Mouse (Mus musculus): Measurements from ENCODE around the gene Ufc1. TPM values are rescaled to one million over a fixed set of nuclear protein-coding genes. Genes with fewer than 3 reads are reported as not detected.

Gene Ufc1
- polyA plus RNA-seq, 1 experiment from 2014 or later = 109 TPM

Other genes starting within 250 kb of the Ufc1 start
- 9.6 and 12.3 TPM in 2 replicates for gene Fcgr3, start 230.1 kb downstream of the Ufc1 start, polyA plus RNA-seq (2015; fragmentation: Nextera tagmentation; extraction: Ambion mirVana)
- 7.7 and 14.1 TPM in 2 replicates for gene Cfap126, start 181.1 kb downstream of the Ufc1 start, polyA plus RNA-seq (2015; fragmentation: Nextera tagmentation; extraction: Ambion mirVana)
- 290 and 297 TPM in 2 replicates for gene Sdhc, start 144.4 kb downstream of the Ufc1 start, polyA plus RNA-seq (2015; fragmentation: Nextera tagmentation; extraction: Ambion mirVana)
- gene Mpz, start 144.3 kb downstream of the Ufc1 start, polyA plus RNA-seq (2015; fragmentation: Nextera tagmentation; extraction: Ambion mirVana) = 4.2 and 7.7 TPM in 2 replicates
- gene Pcp4l1, start 98.8 kb downstream of the Ufc1 start, polyA plus RNA-seq (2015; fragmentation: Nextera tagmentation; extraction: Ambion mirVana) = 32.4 and 48.4 TPM in 2 replicates
- gene Nr1i3, start 81.1 kb downstream of the Ufc1 start, polyA plus RNA-seq (2015; fragmentation: Nextera tagmentation; extraction: Ambion mirVana) = 0.39 and 0.49 TPM in 2 replicates
- 55.0 and 55.4 TPM in 2 replicates for gene Tomm40l, start 72.5 kb downstream of the Ufc1 start, polyA plus RNA-seq (2015; fragmentation: Nextera tagmentation; extraction: Ambion mirVana)
- gene Apoa2, start 70.0 kb downstream of the Ufc1 start, polyA plus RNA-seq (2015; fragmentation: Nextera tagmentation; extraction: Ambion mirVana) = 6.0 and 6.3 TPM in 2 replicates
- gene Fcer1g, start 60.7 kb downstream of the Ufc1 start, polyA plus RNA-seq (2015; fragmentation: Nextera tagmentation; extraction: Ambion mirVana) = 24.9 and 30.7 TPM in 2 replicates
- 5.6 and 6.2 TPM in 2 replicates for gene Adamts4, start 44.6 kb downstream of the Ufc1 start, polyA plus RNA-seq (2015; fragmentation: Nextera tagmentation; extraction: Ambion mirVana)
- gene Ndufs2, start 43.6 kb downstream of the Ufc1 start, polyA plus RNA-seq (2015; fragmentation: Nextera tagmentation; extraction: Ambion mirVana) = 233 and 245 TPM in 2 replicates
- gene B4galt3, start 24.7 kb downstream of the Ufc1 start, polyA plus RNA-seq (2015; fragmentation: Nextera tagmentation; extraction: Ambion mirVana) = 105 and 107 TPM in 2 replicates
- 44.2 and 53.6 TPM in 2 replicates for gene Ppox, start 13.8 kb downstream of the Ufc1 start, polyA plus RNA-seq (2015; fragmentation: Nextera tagmentation; extraction: Ambion mirVana)
- 99.8 and 106 TPM in 2 replicates for gene Usp21, start 7.0 kb downstream of the Ufc1 start, polyA plus RNA-seq (2015; fragmentation: Nextera tagmentation; extraction: Ambion mirVana)
- 47.3 and 51.6 TPM in 2 replicates for gene Dedd, start 34.1 kb upstream of the Ufc1 start, polyA plus RNA-seq (2015; fragmentation: Nextera tagmentation; extraction: Ambion mirVana)
- 51.4 and 52.1 TPM in 2 replicates for gene Nit1, start 50.6 kb upstream of the Ufc1 start, polyA plus RNA-seq (2015; fragmentation: Nextera tagmentation; extraction: Ambion mirVana)
- 139 and 153 TPM in 2 replicates for gene Pfdn2, start 50.6 kb upstream of the Ufc1 start, polyA plus RNA-seq (2015; fragmentation: Nextera tagmentation; extraction: Ambion mirVana)
- gene Klhdc9, start 65.8 kb upstream of the Ufc1 start, polyA plus RNA-seq (2015; fragmentation: Nextera tagmentation; extraction: Ambion mirVana) = 2.5 and 3.3 TPM in 2 replicates
- gene Nectin4, start 75.1 kb upstream of the Ufc1 start, polyA plus RNA-seq (2015; fragmentation: Nextera tagmentation; extraction: Ambion mirVana) = 3.1 and 3.5 TPM in 2 replicates
- 0.60 and 0.87 TPM in 2 replicates for gene Arhgap30, start 93.9 kb upstream of the Ufc1 start, polyA plus RNA-seq (2015; fragmentation: Nextera tagmentation; extraction: Ambion mirVana)
- gene Usf1, start 116.3 kb upstream of the Ufc1 start, polyA plus RNA-seq (2015; fragmentation: Nextera tagmentation; extraction: Ambion mirVana) = 168 and 172 TPM in 2 replicates
- 5.4 and 6.6 TPM in 2 replicates for gene Tstd1, start 123.8 kb upstream of the Ufc1 start, polyA plus RNA-seq (2015; fragmentation: Nextera tagmentation; extraction: Ambion mirVana)
- gene F11r, start 142.5 kb upstream of the Ufc1 start, polyA plus RNA-seq (2015; fragmentation: Nextera tagmentation; extraction: Ambion mirVana) = 14.1 and 14.2 TPM in 2 replicates
- 27.6 and 30.9 TPM in 2 replicates for gene Alyref2, start 208.5 kb upstream of the Ufc1 start, polyA plus RNA-seq (2015; fragmentation: Nextera tagmentation; extraction: Ambion mirVana)
- gene Itln1, start 240.3 kb upstream of the Ufc1 start, polyA plus RNA-seq (2015; fragmentation: Nextera tagmentation; extraction: Ambion mirVana) = not detected in 2 replicates

All from hindbrain, embryonic 15.5 days (tissue).